Mouse (Mus musculus) CD4-positive, CD25-positive, alpha-beta regulatory T cell, adult 2 months (primary cell): ENCODE data around the gene Isg15.
"Not testable (repeated sequence)": the region's sequence is repeated elsewhere in the genome, so short reads cannot be mapped to it uniquely, and the experiment has no call there.

Experiments used
- DNase-seq: peaks from one replicate; pipeline ENCODE4 v3.0.0-alpha.2; 2012; ENCODE audit warnings: low read depth, low spot score

Gene Isg15

DNA sequence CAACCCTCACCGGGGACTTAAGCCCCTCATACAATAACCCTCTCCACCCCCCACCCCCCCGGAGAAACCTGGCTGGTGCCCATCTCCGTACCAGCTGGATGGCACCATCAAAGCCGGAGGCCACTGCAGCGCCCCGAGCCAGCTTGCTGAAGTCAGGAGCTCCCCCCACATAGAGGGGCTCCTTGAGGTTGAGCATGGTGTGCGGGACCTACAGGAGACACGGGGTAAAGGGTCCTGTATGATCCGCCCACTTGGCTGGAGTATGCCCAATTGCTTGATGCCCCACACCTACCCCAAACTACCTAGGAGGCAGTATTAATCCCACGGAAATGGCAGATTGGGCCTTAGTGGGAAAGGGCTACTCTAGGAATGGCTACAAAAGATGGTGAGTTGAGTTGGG, 31.5 kb downstream of the Isg15 start:
- no peak for DNase-seq

DNA sequence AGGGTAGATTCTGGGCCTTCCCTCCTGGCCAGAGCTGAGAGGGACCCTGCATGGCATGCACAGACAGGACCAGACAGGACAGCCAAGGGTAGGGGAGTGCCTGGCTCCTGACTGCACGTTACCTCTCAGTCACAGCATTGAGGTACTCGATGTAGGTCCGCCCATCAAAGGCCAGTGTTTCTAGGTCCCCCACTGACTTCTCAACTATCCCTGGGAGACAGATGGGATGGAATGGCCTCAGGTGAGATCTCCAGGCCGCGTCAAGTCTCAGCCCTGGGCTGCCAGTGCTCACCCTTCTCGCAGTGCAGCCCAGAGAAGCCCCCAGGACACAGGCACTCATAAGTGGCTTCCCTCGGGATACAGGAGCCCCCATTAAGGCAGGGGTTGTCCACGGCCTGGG, 32.0 kb downstream of the Isg15 start:
- no peak for DNase-seq

DNA sequence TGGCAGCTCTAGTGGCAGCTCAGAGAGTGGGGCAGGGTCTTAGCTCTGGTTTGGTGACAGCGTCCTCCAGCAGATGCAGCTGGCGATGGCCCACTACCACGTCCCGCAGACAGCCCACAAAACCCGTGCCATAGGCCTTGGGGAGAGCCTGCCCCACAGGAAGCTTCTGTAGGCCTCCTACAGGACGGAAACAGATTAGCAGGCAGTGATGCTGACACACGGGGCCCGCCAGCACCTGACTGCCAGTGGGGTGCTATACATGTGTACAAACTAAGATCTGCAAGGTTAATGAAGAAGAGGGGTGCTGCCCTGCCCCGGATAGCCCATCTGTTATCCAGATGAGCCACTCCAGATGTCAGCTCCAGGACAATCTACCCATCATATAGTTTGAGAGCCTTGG, 34.1 kb downstream of the Isg15 start:
- peak; percentile 48 for DNase-seq

DNA sequence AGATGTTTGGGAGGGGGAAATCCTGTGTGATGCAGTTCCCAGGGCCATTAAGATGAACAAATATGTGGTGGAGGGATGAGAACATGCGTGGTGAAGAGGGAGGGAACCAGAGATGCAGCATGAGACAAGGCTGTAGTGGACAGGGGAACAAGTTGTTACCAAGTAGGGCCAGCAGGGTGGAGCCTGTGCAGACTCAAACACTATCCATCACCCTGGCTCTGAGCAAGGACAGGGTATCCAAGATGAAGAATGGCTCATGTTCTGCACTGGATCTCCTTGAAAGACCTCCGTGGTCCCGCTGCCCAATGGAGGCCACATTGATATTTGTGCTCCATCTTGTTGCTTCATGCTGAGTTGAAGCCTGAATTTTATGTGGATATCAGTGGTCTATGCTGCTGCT, 45.8 kb downstream of the Isg15 start:
- DNase-seq, result no peak

DNA sequence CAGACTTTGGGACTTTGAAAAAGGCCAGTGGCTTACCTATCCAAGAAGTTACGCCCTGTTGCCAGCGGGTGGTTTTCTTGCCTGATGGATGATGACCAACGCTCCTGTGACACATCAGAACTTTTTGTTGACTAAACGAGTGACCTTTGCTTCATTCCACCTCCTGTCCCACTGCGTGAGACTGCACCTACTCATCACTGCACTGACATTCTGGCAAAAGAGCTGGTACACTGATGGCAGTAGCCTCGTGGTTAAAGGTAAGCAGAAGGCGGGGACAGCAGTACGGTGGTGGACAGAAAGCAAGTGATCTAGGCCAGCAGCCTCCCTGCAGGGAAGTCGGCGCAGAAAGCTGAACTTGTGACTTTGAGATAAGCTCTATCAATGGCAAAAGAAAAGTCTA, 49.7 kb downstream of the Isg15 start:
- not testable (repeated sequence) for DNase-seq
